Mouse (Mus musculus) left cerebral cortex, postnatal 14 days (tissue): ENCODE data around the gene Plod1. TPM values are rescaled to one million over a fixed set of nuclear protein-coding genes. Genes with fewer than 3 reads are reported as not detected.

ENCODE experiments used
- DNase-seq, 2 experiments: peaks; one replicate each; pipeline ENCODE4 v3.0.0; 2021 to 2022; ENCODE audit warnings: low spot score in 2 of 2, mixed read lengths in 1 of 2
- intact Hi-C: fragments of 180-260 bp; cut with DNase I; formaldehyde crosslinking; loops from one replicate; pipeline ENCODE4 v1.15.1; 2025
- long read RNA-seq, 2 experiments: library from polyadenylated mRNA; stranded (forward); transcript quantifications; one replicate each; pipeline ENCODE4 v2.0.0; 2021
- total RNA-seq, 2 experiments: library from RNA; stranded (reverse); gene quantifications; 2 replicates each; pipeline ENCODE4 v1.2.3; 2021

Plod1 gene
- 10 to 100 TPM; 20.3 to 21.8 TPM for total RNA-seq
- long read RNA-seq, experiment 1, transcript Plod1-201 (19 exons, 3,243 nt): major isoform, 18 of 26 reads
- long read RNA-seq, experiment 1, partial matches to known transcripts: 7 of 26 reads
- long read RNA-seq, experiment 1, other reads (novel, unspliced or antisense): 1 of 26 reads
- long read RNA-seq, experiment 2, transcript Plod1-201 (19 exons, 3,243 nt): major isoform, 24 of 28 reads
- long read RNA-seq, experiment 2, partial matches to known transcripts: 3 of 28 reads
- long read RNA-seq, experiment 2, other reads (novel, unspliced or antisense): 0 of 28 reads

GRCm38 (mm10) chr4:147936331-147936954 is at the start of gene Plod1:
TSS of gene Plod1 (minus strand) at chr4:147936767.
- DNase-seq: peak; percentile 58 to 76
- intact Hi-C loops: no loop called here

DNA sequence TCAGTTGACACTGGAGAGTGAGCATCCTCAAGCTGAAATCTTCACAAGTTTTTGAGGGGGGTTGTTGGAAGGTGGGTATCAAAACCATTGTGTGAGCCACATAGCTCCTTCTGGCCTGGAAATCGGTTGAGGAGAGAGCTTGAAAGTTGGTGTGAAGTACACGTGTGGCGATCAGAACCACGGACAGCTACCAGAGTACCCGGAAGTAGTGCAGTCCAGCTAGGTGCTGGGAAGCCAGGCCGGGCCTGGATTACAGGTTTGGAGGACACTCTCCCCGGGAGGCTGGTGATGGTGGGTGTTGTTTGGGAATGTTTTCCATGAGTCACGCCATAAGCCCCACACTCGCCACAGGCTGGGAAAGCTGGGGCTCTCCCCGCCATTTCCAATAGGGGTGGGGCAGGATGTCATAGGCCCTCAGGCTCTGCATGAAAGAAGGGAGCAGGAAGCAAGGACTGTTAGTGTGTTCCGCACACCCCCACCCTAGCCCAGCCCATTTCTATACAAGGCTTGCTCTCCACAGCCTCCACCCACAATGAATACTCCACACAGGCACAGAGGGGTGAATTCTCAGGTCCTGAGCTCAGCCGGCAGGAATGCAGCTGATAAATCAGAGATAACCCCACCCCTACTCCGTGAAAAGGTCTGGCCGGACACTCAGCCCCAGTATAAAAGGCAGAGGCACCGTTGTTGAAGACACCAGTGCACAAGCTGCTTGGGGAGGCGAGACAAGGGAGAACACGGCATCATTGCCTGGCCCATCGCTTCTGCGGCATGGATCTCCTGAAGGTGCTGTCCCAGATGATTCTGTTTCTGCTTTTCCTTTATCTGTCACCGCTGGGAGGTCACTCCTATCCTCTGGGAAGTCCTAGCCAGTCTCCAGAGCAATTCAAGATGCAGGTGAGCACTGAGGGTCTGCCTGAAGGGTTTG is 48.9 kb upstream of the Plod1 start, which contains the start of gene Nppb:
Gene Nppb, plus strand, starts transcription at position 584 of the 928 bp plus-strand sequence.
- intact Hi-C loops: no loop called here

GRCm38 (mm10) chr4:147979441-147979860 is 42.9 kb upstream of the Plod1 start:
- intact Hi-C loops: no loop called here
- DNase-seq: no peak

More for the DNA sequence above, 48.9 kb upstream of the Plod1 start, which contains the start of gene Nppb:
- DNase-seq: no peak

DNA sequence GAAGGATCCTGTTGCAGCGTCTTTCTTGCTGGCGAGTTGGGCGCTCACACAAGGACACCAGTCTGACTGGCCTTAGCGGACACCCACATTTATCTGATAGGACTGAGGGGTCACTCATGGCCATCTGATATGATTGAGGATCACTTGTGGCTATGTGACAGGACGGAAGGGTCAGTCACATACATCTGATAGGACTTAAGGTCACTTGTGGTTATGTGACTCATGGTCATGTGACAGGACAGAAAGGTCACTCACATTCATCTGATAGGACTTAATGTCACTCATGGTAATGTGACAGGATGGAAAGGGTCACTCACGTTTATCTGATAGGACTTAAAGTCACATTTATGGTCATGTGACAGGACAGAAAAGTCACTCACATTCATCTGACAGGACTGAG is 41.8 kb upstream of the Plod1 start:
- intact Hi-C loops: no loop called here

DNA sequence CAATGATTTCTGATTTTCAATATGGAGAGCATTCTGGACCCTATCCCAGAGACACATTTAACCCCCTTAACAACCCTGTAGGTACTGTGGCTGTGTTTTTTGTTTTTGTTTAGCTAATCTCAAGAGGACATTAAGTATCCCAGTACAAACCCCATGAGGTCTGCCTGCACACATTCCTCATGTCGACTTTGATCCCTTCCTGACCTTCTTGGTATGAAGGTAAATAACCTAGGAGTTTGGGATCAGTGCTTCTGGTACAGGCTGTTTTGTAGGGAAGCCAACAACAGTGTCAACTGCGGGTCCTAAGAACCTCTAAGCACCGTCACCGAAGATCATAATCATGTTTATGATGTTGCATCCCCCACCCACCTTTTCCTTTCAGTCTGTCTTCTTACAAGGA is 41.2 kb upstream of the Plod1 start:
- intact Hi-C loops: no loop called here

More for the DNA sequence above, 41.8 kb upstream of the Plod1 start:
- DNase-seq: no peak

GRCm38 (mm10) chr4:147976237-147976636 is 39.7 kb upstream of the Plod1 start:
- DNase-seq: no peak
- intact Hi-C loops: no loop called here

More for the DNA sequence above, 41.2 kb upstream of the Plod1 start:
- DNase-seq: no peak

DNA sequence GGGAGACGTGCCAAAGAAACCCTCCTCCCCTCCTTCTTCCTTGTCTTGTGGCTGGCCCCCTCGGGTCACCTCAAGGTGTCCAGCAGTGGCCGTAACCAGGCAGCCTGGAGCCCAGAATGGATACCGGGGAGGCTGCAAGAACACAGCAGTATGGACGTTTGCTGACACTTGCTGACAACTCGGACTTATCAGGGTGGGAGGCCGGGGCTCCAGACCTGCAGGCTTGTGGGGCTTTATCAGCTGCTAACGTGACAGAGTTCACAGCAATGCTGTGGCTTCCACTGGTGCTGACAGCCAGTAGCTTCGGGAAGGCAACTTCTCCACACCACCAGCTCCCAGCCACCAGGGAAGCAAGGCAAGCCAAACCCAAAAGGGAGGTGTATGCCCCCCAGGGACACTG is 32.8 kb upstream of the Plod1 start:
- intact Hi-C loops: no loop called here
- DNase-seq: no peak

- intact Hi-C loops: no loop called here
- no peak for DNase-seq
Measured at GRCm38 (mm10) chr4:147968816-147969215, 32.2 kb upstream of the Plod1 start.

DNA sequence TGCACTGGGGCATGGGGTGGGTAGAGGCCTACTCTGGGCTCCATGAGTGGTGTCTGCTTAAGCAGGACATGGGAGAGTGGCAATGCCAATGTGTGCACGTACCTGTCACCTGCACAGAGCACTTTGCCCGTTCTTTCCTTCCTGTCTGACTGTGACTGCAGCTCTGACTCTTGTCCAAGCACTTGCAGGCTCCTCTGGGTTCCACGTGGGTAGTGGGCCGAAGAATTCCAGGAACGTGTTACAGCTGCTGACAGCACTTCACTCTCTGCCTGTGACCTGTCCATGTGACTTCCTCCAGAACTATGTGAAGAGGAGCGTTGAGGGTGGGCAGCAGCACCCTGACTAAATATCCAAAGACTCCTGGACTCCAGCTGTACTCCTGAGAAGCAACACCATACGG is 29.1 kb upstream of the Plod1 start:
- no peak for DNase-seq
- intact Hi-C loops: no loop called here

- no peak for DNase-seq
- intact Hi-C loops: no loop called here
Measured at GRCm38 (mm10) chr4:147963623-147964022, 27.1 kb upstream of the Plod1 start.

DNA sequence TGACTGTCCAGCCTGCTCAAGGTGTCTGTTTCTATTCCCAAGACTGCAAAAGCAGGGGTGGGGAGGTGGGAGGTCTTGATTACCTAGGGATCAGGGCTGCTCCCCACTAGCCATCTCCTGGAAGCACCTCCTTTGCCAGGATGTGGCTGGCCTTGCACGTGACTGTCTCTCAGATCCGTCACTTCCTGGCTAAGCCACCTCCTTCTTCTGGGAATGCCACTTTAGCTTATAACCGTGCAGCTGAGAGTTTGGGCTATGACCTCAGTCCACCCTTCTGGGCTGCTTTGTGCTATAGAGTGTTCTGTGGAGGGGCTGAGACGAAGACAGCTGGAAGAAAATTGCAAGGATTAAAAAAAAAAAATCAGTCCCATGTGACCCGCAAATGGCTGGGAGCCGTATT is 26.2 kb upstream of the Plod1 start:
- intact Hi-C loops: no loop called here
- no peak for DNase-seq

GRCm38 (mm10) chr4:147959881-147960831 is 23.6 kb upstream of the Plod1 start:
- peak; percentile 74 to 80 for DNase-seq
- intact Hi-C loops: loop anchor here (2.0 kb wide), 1 partner anchor 49 kb away; no protein-coding TSS in a partner anchor

DNA sequence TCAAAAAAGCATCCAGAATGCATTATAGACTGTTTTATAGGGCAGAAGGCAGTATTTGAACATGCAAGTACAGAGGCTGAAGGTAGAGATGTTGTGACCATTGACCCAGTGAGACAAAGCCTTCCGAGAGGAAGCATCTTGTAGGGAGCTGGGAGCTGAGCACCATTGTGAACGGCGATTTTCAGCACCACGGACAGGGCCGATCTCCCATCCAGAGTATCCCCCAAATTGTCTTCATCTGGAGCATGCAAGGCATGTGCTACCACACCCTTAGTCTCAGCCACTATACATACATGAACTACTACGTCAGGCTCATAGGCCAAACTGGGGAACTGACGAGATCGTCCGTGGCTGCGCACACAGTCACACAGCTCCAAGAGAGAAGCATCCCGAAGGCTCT is 20.6 kb upstream of the Plod1 start:
- no peak for DNase-seq
- intact Hi-C loops: no loop called here

- intact Hi-C loops: no loop called here
- DNase-seq: peak; percentile 72 to 75
Measured at GRCm38 (mm10) chr4:147953590-147953989, 17.0 kb upstream of the Plod1 start.

GRCm38 (mm10) chr4:147947511-147947910 is 10.9 kb upstream of the Plod1 start:
- intact Hi-C loops: no loop called here
- no peak for DNase-seq

GRCm38 (mm10) chr4:147943005-147943404 is 6.4 kb upstream of the Plod1 start:
- DNase-seq: no peak

DNA sequence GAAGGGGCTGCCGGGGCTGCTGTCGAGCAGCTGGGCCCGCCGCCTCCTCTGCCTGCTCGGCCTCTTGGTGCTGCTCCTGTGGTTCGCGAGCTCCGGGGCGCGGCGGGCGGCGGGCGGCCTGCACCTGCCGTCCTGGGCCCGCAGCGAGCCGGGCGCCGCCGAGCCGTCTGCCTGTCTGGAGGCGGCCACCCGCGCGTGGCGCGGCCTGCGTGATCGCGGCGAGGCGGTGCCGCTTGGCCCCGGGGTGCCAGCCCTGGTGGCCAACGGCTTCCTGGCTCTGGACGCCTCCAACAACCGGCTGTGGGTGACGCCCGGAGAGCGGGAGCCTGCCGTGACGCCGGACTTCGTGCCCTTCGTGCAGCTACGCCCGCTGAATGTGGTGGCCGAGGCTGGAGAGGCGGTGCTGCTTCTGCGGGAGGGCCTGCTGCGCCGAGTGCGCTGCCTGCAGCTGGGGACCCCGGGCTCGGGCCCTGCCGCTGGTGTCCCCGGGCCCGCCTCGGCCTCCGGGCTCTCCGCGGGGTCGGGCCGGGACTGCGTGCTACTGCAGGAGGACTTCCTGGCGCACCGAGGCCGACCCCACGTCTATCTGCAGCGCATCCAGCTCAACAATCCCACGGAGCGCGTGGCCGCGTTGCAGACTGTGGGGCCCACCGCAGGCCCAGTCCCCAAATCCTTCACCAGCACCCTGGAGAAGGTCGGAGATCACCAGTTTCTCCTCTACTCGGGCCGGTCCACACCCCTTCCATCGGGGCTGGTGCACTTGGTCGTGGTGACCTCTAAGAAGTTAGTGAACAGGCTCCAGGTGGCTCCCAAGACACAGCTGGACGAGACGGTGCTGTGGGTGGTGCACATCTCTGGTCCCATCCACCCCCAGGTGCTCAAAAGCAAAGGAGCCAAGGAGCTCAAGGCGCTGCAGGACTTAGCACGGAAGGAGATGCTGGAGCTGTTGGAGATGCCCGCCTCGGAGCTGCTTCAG is 4.8 kb upstream of the Plod1 start:
- intact Hi-C loops: no loop called here
- DNase-seq: no peak

More at GRCm38 (mm10) chr4:147943005-147943404, 6.4 kb upstream of the Plod1 start:
- intact Hi-C loops: no loop called here
